Mouse (Mus musculus) small intestine, adult 10 weeks (tissue): ENCODE data around the gene Atg5. TPM values are rescaled to one million over a fixed set of nuclear protein-coding genes. Genes with fewer than 3 reads are reported as not detected.

Source experiments
- polyA plus RNA-seq: library from polyadenylated mRNA; stranded (reverse); fragments of 350-450 nt; fragmentation: Illumina TruSeq; extraction: RNeasy Lipid Tissue Mini Kit (QIAGEN cat#74804); gene quantifications from one replicate; pipeline ENCODE4 v1.2.3, GENCODE M21; 2014; ENCODE audit warnings: low replicate concordance

Gene Atg5
- 106 TPM for polyA plus RNA-seq

GRCm38 (mm10) chr10:44268145-44268860, at the start of gene Atg5:
Gene Atg5, plus strand, starts transcription at chr10:44268358.

Other genes starting within 250 kb of the Atg5 start
- 15.0 TPM for gene Crybg1, start 119.5 kb upstream of the Atg5 start, polyA plus RNA-seq